Mouse (Mus musculus) testis, adult 10 weeks (tissue): Measurements from ENCODE around the gene Ammecr1. TPM values are rescaled to one million over a fixed set of nuclear protein-coding genes. Genes with fewer than 3 reads are reported as not detected.

ENCODE experiments used
- polyA plus RNA-seq: library from polyadenylated mRNA; stranded (reverse); fragments of 350-450 nt; fragmentation: Illumina TruSeq; extraction: RNeasy Lipid Tissue Mini Kit (QIAGEN cat#74804); gene quantifications from one replicate; pipeline ENCODE4 v1.2.3, GENCODE M21; 2014; ENCODE audit warnings: low read depth, low replicate concordance

Ammecr1 gene
- polyA plus RNA-seq = 11.8 TPM

GRCm38 (mm10) chrX:142966008-142966966 lies at the start of gene Ammecr1:
Gene Ammecr1 (minus strand): TSS chrX:142966728.

Other genes starting within 250 kb of the Ammecr1 start
- not detected for gene Rtl9, start 132.9 kb upstream of the Ammecr1 start, polyA plus RNA-seq